Mouse (Mus musculus): ENCODE measurements around the gene Eps8l1. TPM values are rescaled to one million over a fixed set of nuclear protein-coding genes. Genes with fewer than 3 reads are reported as not detected.

The Eps8l1 gene
- polyA plus RNA-seq, 1 experiment from 2014 or later = 1.3 TPM

- Histone ChIP-seq H3K27me3 (ENCODE audit: poor library complexity, severe bottlenecking) (no peaks in the 10 kb centered on the region), H3K9me3 (no peaks in the 10 kb centered on the region), H3K4me3 (no peak overlapping the region), H3K4me1 (no peaks in the 10 kb centered on the region), H3K36me3 (replicated peaks) (peaks cover 100% of the 10 kb centered on the region), H3K27ac (no peak overlapping the region)
- WGBS = 94% methylated on average over 6 of the region's 6 CpGs
- DNase-seq (ENCODE audit: extremely low spot score, low spot score) = no peak
These were observed 30.8 kb downstream of the Eps8l1 start for GRCm38 (mm10) chr7:4491308-4491707.

GRCm38 (mm10) chr7:4492284-4493224 is 32.1 kb downstream of the Eps8l1 start:
- no peaks in the 10 kb centered on the region for H3K27me3 ChIP-seq (ENCODE audit: poor library complexity, severe bottlenecking)
- no peak overlapping the region for H3K27ac ChIP-seq
- WGBS = 93% methylated on average over 13 of the region's 13 CpGs
- no peak for DNase-seq (ENCODE audit: extremely low spot score, low spot score)
- H3K36me3 ChIP-seq (replicated peaks) = peaks cover 100% of the 10 kb centered on the region
- no peaks in the 10 kb centered on the region for H3K9me3 ChIP-seq
- peaks cover 3% of the 10 kb centered on the region; the same call in 1 of the 2 replicates for H3K4me1 ChIP-seq
- H3K4me3 ChIP-seq = no peak overlapping the region

- Histone ChIP-seq H3K27me3 (ENCODE audit: poor library complexity, severe bottlenecking) (no peaks in the 10 kb centered on the region), H3K4me3 (no peak overlapping the region), H3K4me1 (peaks cover 18% of the 10 kb centered on the region), H3K9me3 (no peaks in the 10 kb centered on the region), H3K36me3 (replicated peaks) (peaks cover 89% of the 10 kb centered on the region), H3K27ac (no peak overlapping the region)
- no peak for DNase-seq (ENCODE audit: extremely low spot score, low spot score)
- WGBS = 85% methylated on average over 1 of the region's 1 CpGs
These were observed 33.5 kb downstream of the Eps8l1 start for GRCm38 (mm10) chr7:4493991-4494390.

- no peak overlapping the region for H3K4me3 ChIP-seq
- no peak for DNase-seq (ENCODE audit: extremely low spot score, low spot score)
- 94% methylated on average over 3 of the region's 3 CpGs for WGBS
- no peaks in the 10 kb centered on the region for H3K27me3 ChIP-seq (ENCODE audit: poor library complexity, severe bottlenecking)
- peaks cover 68% of the 10 kb centered on the region for H3K36me3 ChIP-seq (replicated peaks)
- no peaks in the 10 kb centered on the region for H3K9me3 ChIP-seq
- H3K4me1 ChIP-seq = peaks cover 37% of the 10 kb centered on the region
- H3K27ac ChIP-seq = no peak overlapping the region
These were observed 36.0 kb downstream of the Eps8l1 start for GRCm38 (mm10) chr7:4496468-4496867.

- H3K9me3 ChIP-seq = no peaks in the 10 kb centered on the region
These were observed 36.9 kb downstream of the Eps8l1 start for GRCm38 (mm10) chr7:4497271-4497903.

GRCm38 (mm10) chr7:4498251-4498650 is 37.8 kb downstream of the Eps8l1 start:
- Histone ChIP-seq H3K9me3 (no peaks in the 10 kb centered on the region), H3K4me3 (peak overlapping the region; percentile 94), H3K36me3 (replicated peaks) (peaks cover 50% of the 10 kb centered on the region), H3K4me1 (peaks cover 43% of the 10 kb centered on the region), H3K27me3 (ENCODE audit: poor library complexity, severe bottlenecking) (no peaks in the 10 kb centered on the region), H3K27ac (peak overlapping the region; percentile 20; the same call in 1 of the 2 replicates)
- peak; percentile 56 for DNase-seq (ENCODE audit: extremely low spot score, low spot score)
- 35% methylated on average over 9 of the region's 9 CpGs for WGBS

More at GRCm38 (mm10) chr7:4497271-4497903, 36.9 kb downstream of the Eps8l1 start:
- H3K27me3 ChIP-seq (ENCODE audit: poor library complexity, severe bottlenecking) = no peaks in the 10 kb centered on the region
- H3K36me3 ChIP-seq (replicated peaks) = peaks cover 59% of the 10 kb centered on the region
- DNase-seq (ENCODE audit: extremely low spot score, low spot score) = no peak
- 95% methylated on average over 9 of the region's 9 CpGs for WGBS
- no peak overlapping the region; the same call in 1 of the 2 replicates for H3K4me3 ChIP-seq
- peaks cover 40% of the 10 kb centered on the region for H3K4me1 ChIP-seq
- no peak overlapping the region for H3K27ac ChIP-seq

GRCm38 (mm10) chr7:4499034-4499433 is 38.6 kb downstream of the Eps8l1 start:
- peaks cover 43% of the 10 kb centered on the region for H3K4me1 ChIP-seq
- DNase-seq (ENCODE audit: extremely low spot score, low spot score) = no peak
- WGBS = 94% methylated on average over 4 of the region's 4 CpGs
- peak overlapping the region; percentile 94; the same call in 1 of the 2 replicates for H3K4me3 ChIP-seq
- no peaks in the 10 kb centered on the region for H3K9me3 ChIP-seq
- H3K36me3 ChIP-seq (replicated peaks) = peaks cover 42% of the 10 kb centered on the region
- H3K27me3 ChIP-seq (ENCODE audit: poor library complexity, severe bottlenecking) = no peaks in the 10 kb centered on the region
- H3K27ac ChIP-seq = 0 out of 2 replicates have a peak overlapping the region, but pooled peaks have one; percentile 20

- H3K9me3 ChIP-seq = no peaks in the 10 kb centered on the region
- H3K4me3 ChIP-seq = peak overlapping the region; percentile 94
- peaks cover 23% of the 10 kb centered on the region for H3K36me3 ChIP-seq (replicated peaks)
- WGBS = under 1% methylated on average over 47 of the region's 52 CpGs
- H3K4me1 ChIP-seq = peaks cover 43% of the 10 kb centered on the region
- H3K27me3 ChIP-seq (ENCODE audit: poor library complexity, severe bottlenecking) = no peaks in the 10 kb centered on the region
- peak overlapping the region; percentile 93 for H3K27ac ChIP-seq
- peak; percentile 43 for DNase-seq (ENCODE audit: extremely low spot score, low spot score)
These were observed 40.5 kb downstream of the Eps8l1 start for GRCm38 (mm10) chr7:4500892-4501471.

- peaks cover 43% of the 10 kb centered on the region for H3K4me1 ChIP-seq
- under 1% methylated on average over 62 of the region's 62 CpGs for WGBS
- H3K9me3 ChIP-seq = no peaks in the 10 kb centered on the region
These were observed 41.3 kb downstream of the Eps8l1 start, which contains the start of gene Ppp1r12c for GRCm38 (mm10) chr7:4501558-4502397. Gene Ppp1r12c, minus strand, starts transcription at chr7:4501680.

GRCm38 (mm10) chr7:4502421-4503090 is 42.1 kb downstream of the Eps8l1 start:
- 12% methylated on average over 14 of the region's 14 CpGs for WGBS
- peak overlapping the region; percentile 93 for H3K27ac ChIP-seq

More at GRCm38 (mm10) chr7:4501558-4502397, 41.3 kb downstream of the Eps8l1 start, which contains the start of gene Ppp1r12c:
- peak within 1 kb of the TSS; percentile 93 for H3K27ac ChIP-seq
- H3K36me3 ChIP-seq (replicated peaks) = peaks cover 15% of the 10 kb centered on the region
- H3K4me3 ChIP-seq = peak within 1 kb of the TSS; percentile 94
- no peaks in the 10 kb centered on the region for H3K27me3 ChIP-seq (ENCODE audit: poor library complexity, severe bottlenecking)
- peak; percentile 93 for DNase-seq (ENCODE audit: extremely low spot score, low spot score)

GRCm38 (mm10) chr7:4503100-4503499 is 42.6 kb downstream of the Eps8l1 start:
- Histone ChIP-seq H3K27ac (no peak overlapping the region), H3K4me1 (peaks cover 35% of the 10 kb centered on the region), H3K27me3 (ENCODE audit: poor library complexity, severe bottlenecking) (no peaks in the 10 kb centered on the region), H3K9me3 (no peaks in the 10 kb centered on the region), H3K4me3 (no peak overlapping the region), H3K36me3 (replicated peaks) (peaks cover 6% of the 10 kb centered on the region; the same call in 1 of the 2 replicates)
- 84% methylated on average over 4 of the region's 4 CpGs for WGBS
- no peak for DNase-seq (ENCODE audit: extremely low spot score, low spot score)

More at GRCm38 (mm10) chr7:4502421-4503090, 42.1 kb downstream of the Eps8l1 start:
- Histone ChIP-seq H3K36me3 (replicated peaks) (peaks cover 7% of the 10 kb centered on the region), H3K4me3 (peak overlapping the region; percentile 94), H3K9me3 (no peaks in the 10 kb centered on the region), H3K4me1 (peaks cover 40% of the 10 kb centered on the region), H3K27me3 (ENCODE audit: poor library complexity, severe bottlenecking) (no peaks in the 10 kb centered on the region)
- DNase-seq (ENCODE audit: extremely low spot score, low spot score) = peak; percentile 24
